Mouse (Mus musculus): ENCODE measurements at regions not wholly inside any gene's neighbourhood (a gene's known extent, or its start where the extent isn't known, plus 50 kb on each side); places are given as distances from the start of the nearest gene placed in this dataset.

GRCm38 (mm10) chr8:116348971-116349370 lies 155.8 kb upstream of the Dynlrb2 start:
- TF ChIP-seq CTCF (IDR thresholded peaks at IDR 0.05; ENCODE audit: low read depth) (no peak), EP300 (IDR thresholded peaks at IDR 0.05; ENCODE audit: low read depth) (no peak)
